Comparison of ENCODE assay signal across 8 mouse cellular contexts in the genomic region with DNA sequence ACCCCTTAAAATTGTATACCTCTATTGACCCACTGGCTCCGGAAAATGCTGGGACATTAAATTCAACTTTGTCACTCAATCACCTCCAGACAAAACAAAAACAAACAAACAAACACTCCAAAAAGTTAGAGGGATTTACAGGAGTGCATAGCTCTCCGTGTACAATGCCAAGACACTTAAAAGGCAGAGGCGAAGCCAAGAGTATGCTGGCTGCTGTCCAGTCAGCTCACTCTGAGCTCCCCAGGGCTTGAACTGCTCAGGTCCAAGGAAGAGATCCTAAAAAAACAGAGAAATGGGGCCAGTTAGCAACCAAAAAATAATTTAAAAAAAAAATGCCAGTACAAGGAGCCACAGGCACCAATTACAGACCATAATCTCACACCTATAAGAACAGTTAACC. TPM values are rescaled to one million over a fixed set of nuclear protein-coding genes. Genes with fewer than 3 reads are reported as not detected.
DNase-seq lines count a peak whose midpoint lies in the region; ATAC-seq lines count a peak whose summit lies in the region.

No protein-coding gene starts in this region.

- peaks cover 4% of the 10 kb centered on the region for H3K27me3 ChIP-seq in heart, embryonic 11.5 days (ENCODE audit: control insufficient read depth, insufficient read depth, low read length)
- H3K27me3 ChIP-seq in hindbrain, embryonic 16.5 days (replicated peaks; ENCODE audit: control insufficient read depth, insufficient read depth, low read length): peaks cover 13% of the 10 kb centered on the region; the same call in 1 of the 2 replicates

- H3K4me2 ChIP-seq in heart, embryonic 11.5 days: no peak overlapping the region
- no peak overlapping the region for H3K4me2 ChIP-seq in hindbrain, embryonic 16.5 days (ENCODE audit: low read length)

- no peaks in the 10 kb centered on the region for H3K36me3 ChIP-seq in heart, embryonic 11.5 days (ENCODE audit: control insufficient read depth, insufficient read depth, low read length)
- no peaks in the 10 kb centered on the region for H3K36me3 ChIP-seq in hindbrain, embryonic 16.5 days (ENCODE audit: control insufficient read depth, insufficient read depth, low read length)

- H3K4me1 ChIP-seq in heart, embryonic 11.5 days (ENCODE audit: control insufficient read depth, insufficient read depth, low read length): no peaks in the 10 kb centered on the region
- peaks cover 6% of the 10 kb centered on the region; the same call in 1 of the 2 replicates for H3K4me1 ChIP-seq in hindbrain, embryonic 16.5 days (ENCODE audit: control insufficient read depth, insufficient read depth, low read depth, low read length)

- 39% methylated on average over 3 of the region's 3 CpGs for WGBS in heart, embryonic 11.5 days (ENCODE audit: insufficient replicate concordance)
- 30% methylated on average over 3 of the region's 3 CpGs for WGBS in hindbrain, embryonic 16.5 days

- H3K9me3 ChIP-seq in heart, embryonic 11.5 days (replicated peaks; ENCODE audit: control insufficient read depth, low read length): no peaks in the 10 kb centered on the region
- no peaks in the 10 kb centered on the region for H3K9me3 ChIP-seq in hindbrain, embryonic 16.5 days (ENCODE audit: control insufficient read depth, low read length)

- peak; percentile 80 to 83 for DNase-seq in heart, adult 18-20 months
- peak; percentile 65 to 75 for DNase-seq in cerebellum, postnatal 10 days
- peak; percentile 81 for DNase-seq in heart, postnatal 4 days
- DNase-seq in lung, postnatal 14 days: peak; percentile 70
- no peak for DNase-seq in frontal cortex, postnatal 25 days (ENCODE audit: low spot score in 2 of 2)

- H3K27ac ChIP-seq in heart, embryonic 11.5 days (ENCODE audit: low read depth, low read length): no peak overlapping the region
- no peak overlapping the region for H3K27ac ChIP-seq in hindbrain, embryonic 16.5 days (ENCODE audit: low read depth, low read length)

- ATAC-seq in heart, embryonic 11.5 days (replicated peaks; ENCODE audit: insufficient number of reproducible peaks, low FRiP score, low TSS enrichment): no peak
- no peak for ATAC-seq in hindbrain, embryonic 16.5 days
- no peak for ATAC-seq in erythroid progenitor cell, adult 5-6 weeks (replicated peaks; ENCODE audit: low FRiP score, poor library complexity, severe bottlenecking)

- no peak overlapping the region for H3K4me3 ChIP-seq in heart, embryonic 11.5 days (ENCODE audit: low read depth, low read length)
- H3K4me3 ChIP-seq in hindbrain, embryonic 16.5 days (ENCODE audit: low read length): no peak overlapping the region

- H3K9ac ChIP-seq in heart, embryonic 11.5 days (ENCODE audit: low read depth, low read length): no peak overlapping the region
- no peak overlapping the region for H3K9ac ChIP-seq in hindbrain, embryonic 16.5 days (ENCODE audit: low read depth, low read length)

RNA-seq across cellular contexts. Expression of a gene that starts 9.6 kb away (rescaled TPM):
- 10 to 100 TPM; 11.1 to 14.0 TPM for total RNA-seq in heart, adult 18-20 months (2021)
- 7.1 and 7.8 TPM in 2 replicates for polyA plus RNA-seq in heart, embryonic 11.5 days (2014; fragmentation: Nextera tagmentation; extraction: Ambion mirVana)
- 10 to 100 TPM; 13.2 to 13.5 TPM for total RNA-seq in heart, postnatal 4 days (2021)
- 2.3 and 3.0 TPM in 2 replicates for polyA plus RNA-seq in hindbrain, embryonic 16.5 days (2015; fragmentation: Nextera tagmentation; extraction: Ambion mirVana)
- 10.5 and 11.3 TPM in 2 replicates for total RNA-seq in erythroid progenitor cell, adult 5-6 weeks (2015; ENCODE audit: low replicate concordance)
- 0.90 and 0.91 TPM in 2 replicates for total RNA-seq in erythroid progenitor cell, adult 5-6 weeks (2017; ENCODE audit: low replicate concordance)

Comparison
In these comparisons a context has a peak if more than half of its experiments do, and no peak if none do; other contexts are left out.
1. DNase-seq: peak in heart, adult 18-20 months (2 of 2), cerebellum, postnatal 10 days (2 of 2), heart, postnatal 4 days (single experiment) and lung, postnatal 14 days (single experiment); none in frontal cortex, postnatal 25 days (0 of 2).